Mouse (Mus musculus) cerebellum, adult 11-12 months (tissue): ENCODE measurements at regions not wholly inside any gene's neighbourhood (a gene's known extent, or its start where the extent isn't known, plus 50 kb on each side); places are given as distances from the start of the nearest gene placed in this dataset.
A peak's percentile ranks its signal among the peaks of the same experiment; 100 is the strongest.

Experiments used
- DNase-seq: peaks from one replicate; pipeline ENCODE4 v3.0.0; 2022

DNA sequence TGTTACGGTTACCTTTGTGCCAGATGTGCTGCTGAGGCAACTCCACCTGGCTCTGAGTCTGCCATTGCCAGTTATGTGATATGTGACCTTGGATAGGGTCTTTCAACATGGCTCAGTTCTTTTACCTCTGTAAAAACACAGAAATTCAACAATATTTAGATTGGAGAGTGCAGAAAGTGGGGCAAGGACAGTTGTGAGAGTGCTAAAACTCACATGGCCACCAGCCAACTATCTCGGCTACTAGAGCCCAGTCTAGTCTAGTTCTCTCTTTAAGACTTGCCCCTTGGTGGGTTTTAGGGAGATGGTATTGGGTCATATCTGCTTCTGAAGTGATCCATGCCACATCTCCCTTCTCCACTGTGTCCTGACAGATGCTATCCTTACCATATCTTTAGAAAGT lies 233.0 kb downstream of the Phf14 start:
- DNase-seq = no peak

DNA sequence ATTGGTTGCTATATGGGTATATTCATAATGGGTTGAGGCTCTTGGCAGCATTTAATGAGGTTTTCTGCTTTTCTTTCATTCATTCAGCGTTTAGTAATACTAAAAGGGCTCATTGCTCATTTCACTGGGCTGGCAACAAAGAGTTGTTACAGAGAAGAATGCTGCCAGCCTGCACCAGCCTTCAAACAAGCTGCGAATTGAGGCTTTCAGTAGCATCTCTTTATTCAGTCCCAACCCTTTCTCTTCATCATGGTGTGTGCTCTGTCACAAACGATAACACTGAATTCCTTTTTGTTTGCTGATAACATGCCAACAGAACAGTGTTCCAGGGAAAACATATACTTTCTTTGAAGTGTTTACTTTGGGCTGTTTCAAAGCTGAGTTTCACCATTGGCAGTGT lies 237.6 kb downstream of the Phf14 start:
- no peak for DNase-seq

DNA sequence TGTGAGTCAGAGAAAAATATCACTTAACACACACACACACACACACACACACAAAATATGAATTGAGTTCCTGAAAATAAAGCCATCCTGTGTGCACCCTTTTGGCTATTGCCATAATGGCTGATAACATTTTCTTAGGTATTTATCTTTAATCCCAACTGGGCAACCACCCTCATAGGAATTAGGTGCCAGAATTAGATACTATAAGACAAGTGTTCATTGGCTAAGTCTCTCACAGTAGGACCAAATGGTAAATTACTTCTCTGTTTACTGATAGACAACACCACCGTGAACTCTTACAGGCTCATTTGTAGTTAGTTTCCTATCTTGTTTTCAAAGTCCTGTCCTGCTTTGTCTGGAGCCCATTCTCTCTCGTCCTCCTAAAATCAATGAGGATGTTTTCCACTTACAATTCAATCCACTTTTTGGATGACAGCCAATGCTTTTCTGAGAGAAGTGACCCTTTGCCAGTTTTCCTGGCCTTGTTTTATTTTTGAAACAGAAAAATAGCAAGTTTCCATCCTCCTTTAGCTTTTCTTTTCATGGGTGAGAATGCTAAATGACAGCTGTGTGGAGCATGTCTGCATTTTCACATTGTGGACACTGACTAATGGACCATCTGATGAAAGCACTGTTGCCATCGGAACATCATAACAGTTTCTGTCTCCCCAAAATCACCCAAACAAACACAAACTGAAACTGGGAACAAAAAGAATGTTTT lies 243.2 kb downstream of the Phf14 start:
- DNase-seq = no peak

DNA sequence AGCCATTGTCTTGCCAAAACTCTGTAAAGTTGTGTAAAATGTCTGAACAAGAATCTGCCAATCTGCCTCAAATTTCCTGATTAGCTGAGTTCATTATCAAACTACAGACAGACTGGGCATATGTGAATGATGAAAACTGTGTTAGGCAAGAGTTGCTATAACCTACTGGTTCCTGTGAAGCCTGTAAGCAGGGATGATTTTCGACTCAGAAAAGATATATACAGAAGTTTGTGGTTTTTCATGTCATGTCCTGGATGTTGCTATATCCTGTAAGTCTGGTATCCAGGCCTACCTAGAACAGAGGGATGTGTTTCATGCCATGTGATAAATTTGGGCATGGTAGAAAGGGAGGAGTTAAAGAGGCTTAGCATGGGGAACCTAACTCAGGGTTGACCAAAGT lies 256.4 kb downstream of the Phf14 start:
- no peak for DNase-seq

DNA sequence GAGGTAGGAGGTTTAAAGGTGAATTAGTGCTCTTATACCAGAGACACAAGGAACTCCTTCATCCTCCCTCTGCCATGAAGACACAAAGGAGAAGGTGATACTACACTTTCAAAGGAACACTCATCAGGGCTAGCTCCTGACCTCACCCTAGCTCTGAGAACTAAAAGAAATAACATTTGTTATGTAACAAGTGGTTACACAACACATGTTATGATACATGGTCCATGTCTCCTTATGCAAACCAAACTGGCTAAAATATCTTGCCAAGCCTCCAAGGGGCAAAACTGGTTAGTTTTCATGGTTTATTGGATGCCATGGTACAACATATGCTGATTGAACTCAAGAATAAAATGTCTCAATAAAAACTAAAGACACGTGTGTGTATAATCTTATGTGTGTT lies 260.9 kb downstream of the Phf14 start:
- DNase-seq = no peak

DNA sequence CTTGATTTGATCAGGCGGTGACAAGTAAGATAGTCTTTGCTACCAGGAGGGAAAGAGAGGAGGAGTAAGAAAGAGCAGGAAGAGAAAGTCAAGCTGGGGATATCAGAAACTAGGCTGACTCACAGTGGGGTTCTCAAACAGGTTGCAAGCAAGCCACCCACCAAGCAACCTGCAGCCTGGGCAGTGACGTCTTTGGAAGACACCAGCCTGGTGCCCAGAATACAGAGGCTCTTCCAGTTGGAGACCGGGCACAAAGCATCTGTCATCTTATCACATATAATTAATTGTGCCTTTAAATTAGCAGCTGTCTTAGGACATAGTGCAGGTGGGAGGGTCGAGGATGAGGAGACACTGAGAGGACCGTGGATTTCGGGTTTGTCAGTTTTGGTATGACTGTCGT lies 261.8 kb downstream of the Phf14 start:
- peak; percentile 80 for DNase-seq

DNA sequence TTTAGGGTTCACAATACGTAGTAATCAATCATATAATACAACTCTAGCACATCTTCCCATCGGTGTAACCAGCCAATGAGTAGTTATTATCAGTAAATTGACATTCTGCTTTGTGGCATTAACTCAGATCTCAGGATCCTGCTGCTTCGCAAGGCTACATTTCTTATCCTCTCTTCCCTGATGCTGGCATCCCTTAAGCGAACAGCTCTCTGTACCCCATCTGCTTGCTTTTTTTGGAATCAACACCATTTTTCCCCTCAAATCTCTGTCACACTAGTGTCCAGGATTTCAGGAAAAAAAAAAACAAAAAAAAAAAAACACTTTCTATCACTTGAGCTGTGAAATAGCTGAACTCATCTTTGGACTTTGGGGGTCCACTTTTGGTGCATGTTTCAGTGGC lies 263.1 kb downstream of the Phf14 start:
- no peak for DNase-seq

DNA sequence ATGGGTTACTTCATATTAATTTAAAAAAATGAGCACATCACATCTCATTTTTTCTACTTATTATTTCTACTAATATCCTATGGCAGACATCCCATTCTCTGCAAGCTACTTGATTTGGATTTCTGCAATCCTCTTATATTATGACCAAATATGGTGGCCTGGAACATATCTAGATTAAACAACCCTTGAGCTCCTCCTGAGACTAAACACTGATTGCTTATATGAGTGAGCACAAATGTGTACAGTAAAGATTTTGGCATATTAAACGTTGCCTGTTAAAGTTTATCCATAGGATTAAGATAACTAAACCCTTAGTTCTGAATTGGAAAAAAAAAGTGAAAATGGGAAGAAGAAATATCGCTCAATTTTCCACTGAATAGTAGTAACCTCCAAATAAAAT lies 263.6 kb downstream of the Phf14 start:
- DNase-seq = no peak

DNA sequence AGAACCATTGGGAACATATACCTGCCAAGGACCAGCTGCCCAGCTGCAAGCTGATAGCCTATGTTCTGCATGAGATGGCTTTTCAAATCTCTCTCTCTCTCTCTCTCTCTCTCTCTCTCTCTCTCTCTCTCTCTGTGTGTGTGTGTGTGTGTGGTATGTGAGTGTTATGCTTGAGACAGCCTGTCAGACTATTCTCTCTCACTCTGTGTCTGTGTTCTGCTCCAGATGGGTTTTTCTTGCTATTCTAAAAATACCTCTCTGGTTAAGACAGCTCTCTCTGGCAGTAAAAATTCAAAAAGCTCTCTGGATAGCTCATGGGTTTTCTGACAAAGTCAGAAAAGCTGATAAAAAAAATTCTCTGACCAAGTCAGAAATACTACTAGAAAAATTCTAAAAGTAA lies 270.4 kb downstream of the Phf14 start:
- no peak for DNase-seq

DNA sequence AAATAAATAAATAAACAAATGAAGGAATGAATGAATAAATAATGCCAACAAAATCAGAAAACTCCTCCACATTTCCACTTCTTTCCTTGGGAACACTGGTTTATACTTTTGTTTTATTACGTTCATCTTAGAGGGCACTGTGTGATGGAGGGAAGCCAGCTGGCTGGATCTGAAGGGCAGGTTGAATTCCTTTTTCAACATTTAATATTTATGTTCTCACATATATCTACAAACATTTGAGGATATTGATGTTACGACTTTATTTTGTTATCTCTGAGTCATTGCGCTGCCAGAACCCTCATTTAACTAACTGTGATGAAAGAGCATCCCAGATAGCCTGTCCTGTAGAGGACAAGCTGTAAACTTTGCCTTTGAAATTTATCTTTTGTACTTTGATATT lies 273.3 kb downstream of the Phf14 start:
- no peak for DNase-seq

DNA sequence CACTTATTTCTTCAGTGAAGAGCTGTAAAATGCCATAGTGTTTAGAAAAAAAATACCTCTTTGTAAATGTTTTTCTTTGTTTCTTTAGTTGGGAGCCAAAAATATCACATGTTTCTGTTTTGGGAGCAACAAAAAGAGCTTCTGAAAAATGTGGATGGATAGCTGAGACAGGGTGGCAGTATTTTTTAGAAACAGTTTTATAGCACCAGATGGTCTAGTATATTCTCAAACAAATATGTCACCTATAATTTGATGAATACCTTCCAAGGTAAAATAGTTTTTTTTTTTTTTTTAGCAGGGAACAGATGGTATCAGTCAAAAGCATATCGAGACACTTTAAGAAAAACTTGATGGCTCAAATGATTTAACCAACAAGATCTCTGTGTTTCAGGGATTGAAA lies 302.6 kb downstream of the Phf14 start:
- no peak for DNase-seq

DNA sequence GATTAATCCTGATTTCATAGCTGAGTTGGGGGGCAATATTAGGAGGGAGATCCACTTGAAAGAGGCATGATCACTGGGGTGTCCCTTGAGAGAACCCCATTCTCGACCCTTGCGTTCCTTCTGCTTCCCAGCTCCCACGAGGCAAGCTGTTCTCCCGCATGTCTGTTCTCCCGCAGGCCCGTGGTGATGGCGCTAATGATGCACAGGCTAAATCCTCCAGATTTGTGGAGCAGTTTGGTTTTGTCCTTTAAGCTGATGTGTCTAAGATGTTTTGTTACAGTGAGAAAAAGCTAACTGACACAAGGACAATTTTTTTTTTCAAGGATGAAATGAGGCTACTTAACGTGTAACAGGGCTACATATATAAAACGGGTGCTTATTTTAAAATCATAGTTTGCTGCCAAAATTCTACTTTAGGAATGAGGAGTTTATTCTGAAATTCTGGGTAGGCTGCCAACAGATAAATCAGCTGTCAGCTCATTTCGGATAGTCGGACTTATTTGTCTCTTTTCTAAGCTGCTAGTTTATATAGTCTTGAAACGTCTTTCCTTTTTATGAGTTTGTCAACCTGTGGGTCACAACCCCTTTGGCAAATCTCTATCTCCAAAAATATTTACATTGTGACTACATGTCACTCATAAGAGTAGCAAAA lies 307.0 kb downstream of the Phf14 start:
- no peak for DNase-seq

DNA sequence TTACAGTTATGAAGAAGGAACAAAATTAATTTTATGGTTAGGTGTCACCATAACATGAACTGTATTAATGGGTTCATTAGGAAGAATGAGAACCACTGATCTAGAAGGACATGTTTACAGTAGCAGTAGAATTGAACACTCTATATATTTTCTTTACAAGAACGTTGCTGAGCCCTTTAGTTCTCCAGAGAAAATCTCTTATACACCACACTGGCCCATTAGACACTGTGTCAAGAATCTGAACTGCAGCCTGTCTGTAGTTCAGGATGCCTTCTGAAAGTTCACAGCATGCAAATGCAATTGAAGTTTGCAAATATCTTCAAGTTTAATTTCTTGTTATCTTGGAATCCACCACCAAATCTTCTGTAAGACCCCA lies 307.6 kb downstream of the Phf14 start:
- DNase-seq = no peak

DNA sequence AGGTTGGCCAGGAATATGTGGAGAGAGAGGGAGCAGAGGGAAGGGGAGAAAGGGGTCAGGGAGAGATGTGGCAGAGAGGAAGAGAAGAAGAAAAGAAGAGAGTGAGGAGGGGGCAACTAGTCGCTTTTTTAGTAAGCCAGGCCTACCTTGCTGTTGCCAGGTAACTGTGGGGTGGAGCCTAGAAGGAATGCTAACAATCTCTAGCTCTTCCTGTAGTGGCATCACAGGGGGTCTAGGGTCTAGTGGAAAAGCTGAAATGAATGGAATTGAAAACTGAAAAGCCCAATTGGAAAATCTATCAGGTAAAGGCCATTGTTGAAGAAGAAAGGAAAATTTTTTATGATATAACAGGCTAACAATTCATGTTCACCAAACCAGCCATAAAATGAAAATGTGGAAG lies 336.5 kb downstream of the Phf14 start:
- no peak for DNase-seq

DNA sequence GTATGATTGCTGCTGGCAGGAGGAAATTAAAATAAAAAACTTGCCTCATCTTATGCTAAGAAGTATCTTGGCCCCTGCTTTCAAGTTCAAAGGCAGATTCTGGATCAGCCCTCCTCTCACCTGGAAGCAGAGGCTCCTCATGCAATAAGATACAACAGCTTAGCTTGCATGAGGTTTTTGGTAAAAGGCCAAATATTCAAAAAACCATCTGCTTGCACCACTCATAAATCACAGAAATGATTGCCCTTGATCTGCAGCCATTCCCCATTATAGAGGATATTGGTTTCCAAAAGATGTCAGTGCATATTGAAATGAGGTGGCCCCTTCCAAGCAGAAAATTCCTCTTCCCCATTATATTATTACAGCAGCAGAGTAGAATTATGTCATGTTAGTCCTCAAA lies 340.4 kb downstream of the Phf14 start:
- peak; percentile 23 for DNase-seq

DNA sequence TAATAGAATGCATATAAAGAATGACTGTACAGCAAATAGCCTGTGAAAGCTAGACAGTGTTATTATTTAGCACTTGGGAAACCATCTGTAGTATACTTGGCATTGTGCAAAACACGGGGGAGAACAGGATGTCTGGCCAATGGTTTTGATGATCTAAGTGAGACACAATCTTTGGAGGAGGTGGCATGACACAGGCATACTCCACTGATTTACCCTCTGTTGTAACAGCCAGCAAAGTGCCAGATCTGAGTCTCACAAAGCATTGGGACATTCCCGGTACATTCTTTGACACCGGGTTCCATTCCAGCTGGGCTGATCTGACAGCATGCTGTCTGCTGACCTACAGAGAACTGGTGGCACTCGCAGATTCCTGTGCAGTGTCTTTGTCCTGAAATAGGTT lies 341.0 kb downstream of the Phf14 start:
- DNase-seq = peak; percentile 77

DNA sequence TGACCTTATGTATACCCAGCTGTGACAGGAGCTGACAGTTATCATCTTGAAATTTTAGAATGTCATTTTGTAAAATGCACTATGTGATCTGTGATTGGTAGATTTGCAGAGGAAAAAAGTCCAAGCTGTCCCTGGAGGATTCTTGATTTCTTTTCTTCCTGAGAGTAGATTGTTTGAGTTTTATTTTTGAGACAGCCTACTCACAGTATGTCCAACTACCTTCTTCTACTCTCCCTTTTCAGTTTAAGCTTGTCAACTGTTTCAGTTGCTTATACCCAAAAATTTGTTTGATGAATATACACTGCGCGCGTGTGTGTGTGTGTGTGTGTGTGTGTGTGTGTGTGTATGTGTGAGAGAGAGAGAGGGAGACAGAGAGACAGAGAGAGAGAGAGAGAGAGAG lies 346.9 kb downstream of the Phf14 start:
- no peak for DNase-seq

DNA sequence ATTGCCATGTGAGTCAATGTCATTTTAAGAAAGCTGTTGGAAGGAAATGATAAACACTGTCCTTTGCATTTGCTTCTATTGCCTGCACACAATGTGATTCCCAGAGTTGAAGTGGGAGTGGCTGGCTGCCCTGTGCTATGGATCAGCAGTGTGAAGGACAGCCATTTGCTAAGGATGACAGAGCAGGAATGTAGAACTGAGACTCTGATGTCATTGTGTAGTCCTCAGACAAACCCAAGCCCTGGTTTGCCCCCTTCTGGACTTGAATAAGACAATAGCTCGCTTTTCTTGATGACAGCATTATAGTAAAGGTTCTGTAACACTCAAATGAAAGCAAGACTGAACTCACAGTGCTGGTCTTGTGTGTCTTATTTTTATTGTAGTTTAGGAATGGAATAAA lies 347.8 kb downstream of the Phf14 start:
- no peak for DNase-seq

DNA sequence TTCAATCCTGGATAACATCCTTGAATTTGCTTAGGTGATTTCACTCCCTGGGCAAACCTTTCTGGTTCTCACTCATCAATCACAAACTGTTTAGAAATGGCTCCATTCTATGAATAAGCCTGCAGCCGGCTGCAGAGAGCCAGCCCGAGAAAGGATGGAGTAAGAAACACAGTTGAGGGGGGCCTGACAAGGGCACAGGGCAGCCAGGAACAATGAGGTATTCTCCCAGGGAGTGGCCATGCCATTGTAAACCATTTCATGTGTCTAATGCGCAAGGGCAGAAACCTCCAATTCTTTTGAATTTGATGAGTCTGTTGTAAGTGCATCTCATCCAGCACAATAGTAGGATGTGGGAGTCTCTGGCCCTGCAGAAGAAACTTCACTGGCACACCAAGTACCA lies 350.7 kb downstream of the Phf14 start:
- no peak for DNase-seq

DNA sequence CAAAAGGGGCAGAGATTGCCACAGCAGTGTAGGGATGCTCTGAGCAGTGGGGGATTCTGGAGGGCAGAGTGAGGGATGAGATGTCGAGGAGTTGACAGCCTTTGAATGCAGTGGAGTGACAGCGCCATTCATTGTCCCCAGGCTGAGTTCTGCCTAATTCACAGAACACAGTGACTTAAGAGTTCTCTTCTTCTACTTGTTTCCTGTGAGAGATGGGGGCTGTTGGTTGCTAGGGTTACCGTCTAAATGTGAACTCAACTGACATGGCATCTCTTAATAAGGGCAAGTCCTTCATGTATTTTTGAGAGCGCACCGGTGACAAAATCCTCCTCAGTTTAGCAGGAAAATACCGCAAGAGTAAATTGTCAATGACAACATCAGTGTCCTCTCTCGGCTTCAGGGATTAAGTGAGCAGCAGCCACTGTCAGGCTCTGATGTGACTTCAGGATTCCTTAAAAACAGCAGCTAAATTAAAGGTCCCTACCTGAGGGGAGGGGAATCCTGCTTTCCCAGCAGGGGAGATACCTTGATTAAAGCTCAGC lies 351.4 kb downstream of the Phf14 start:
- DNase-seq = no peak

DNA sequence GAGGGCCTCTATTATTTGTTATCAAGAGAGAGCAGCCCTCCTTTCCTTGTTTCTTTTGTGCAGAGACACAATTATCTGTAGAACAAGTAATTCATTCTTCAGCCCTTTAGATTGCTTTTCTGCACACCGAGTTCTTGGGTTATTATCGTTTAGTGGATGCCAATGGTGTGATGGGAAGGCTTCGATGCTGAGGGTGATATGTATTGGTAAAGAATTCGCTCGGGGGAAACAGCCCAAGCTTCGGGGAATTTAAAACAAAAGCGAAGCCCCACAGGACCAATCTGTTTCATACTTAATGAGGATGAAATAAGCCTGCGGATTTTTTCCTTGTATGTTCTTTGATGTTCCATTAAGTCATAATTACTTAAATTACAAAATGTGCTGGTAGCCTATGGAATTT lies 352.0 kb downstream of the Phf14 start:
- DNase-seq = no peak

DNA sequence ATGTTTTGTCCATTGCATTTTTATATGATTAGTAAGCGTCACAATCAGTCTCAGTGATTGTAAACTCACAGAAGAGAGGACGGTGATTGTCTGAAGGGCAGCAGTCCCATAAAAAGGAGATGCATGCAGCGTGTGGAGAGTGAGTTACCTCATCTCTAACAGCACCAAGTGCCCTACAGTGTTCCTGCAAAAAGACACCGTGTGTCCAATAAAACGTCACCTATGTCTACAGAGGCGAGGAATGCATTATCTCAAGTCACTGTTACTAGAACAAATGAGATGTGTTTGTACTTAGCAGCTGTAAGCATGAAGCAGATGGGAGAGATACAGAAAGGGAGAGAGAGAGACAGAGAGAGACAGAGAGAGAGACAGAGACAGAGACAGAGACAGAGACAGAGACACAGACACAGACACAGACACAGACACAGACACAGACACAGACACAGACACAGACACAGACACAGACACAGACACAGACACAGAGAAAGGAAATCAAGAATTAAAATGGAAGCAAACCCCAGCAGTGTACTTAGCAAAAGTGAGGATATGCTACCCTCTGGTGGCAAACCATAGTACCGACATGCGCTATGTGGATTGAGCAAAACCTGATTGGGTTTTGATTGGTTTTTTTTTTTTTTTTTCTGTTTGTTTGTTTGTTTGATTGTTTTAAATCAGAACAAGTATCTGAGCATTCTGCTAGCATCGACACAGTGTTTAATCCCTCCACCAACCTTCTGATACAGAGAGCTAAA lies 352.9 kb downstream of the Phf14 start:
- DNase-seq = peak; percentile 36
